Mouse (Mus musculus): ENCODE data around the gene Rplp1. TPM values are rescaled to one million over a fixed set of nuclear protein-coding genes. Genes with fewer than 3 reads are reported as not detected.

The Rplp1 gene
- 818 and 929 TPM in 2 replicates for total RNA-seq (2023)

GRCm38 (mm10) chr9:61914203-61914916, at the start of gene Rplp1:
Gene Rplp1 (minus strand): TSS chr9:61914542.

GRCm38 (mm10) chr9:61946623-61947401, 32.5 kb upstream of the Rplp1 start, which contains the start of gene Kif23:
Gene Kif23 (minus strand): TSS chr9:61946774.

Other genes starting within 250 kb of the Rplp1 start
- 146 and 153 TPM in 2 replicates for gene Kif23, start 32.2 kb upstream of the Rplp1 start, total RNA-seq (2023)
- gene Paqr5, start 112.3 kb upstream of the Rplp1 start, total RNA-seq (2023): 0.51 and 0.79 TPM in 2 replicates
- 3.1 and 3.2 TPM in 2 replicates for gene Glce, start 208.1 kb upstream of the Rplp1 start, total RNA-seq (2023)

Data from neutrophil, adult 65 days (primary cell).